Mouse (Mus musculus): Measurements from ENCODE around the gene Tmem158. TPM values are rescaled to one million over a fixed set of nuclear protein-coding genes. Genes with fewer than 3 reads are reported as not detected.

The Tmem158 gene
- polyA plus RNA-seq, 1 experiment from 2014 or later, result 4.9 TPM

- no peaks in the 10 kb centered on the region for H3K36me3 ChIP-seq
- DNase-seq (ENCODE audit: low spot score), result no peak
- H3K9me3 ChIP-seq (replicated peaks), result no peaks in the 10 kb centered on the region
- WGBS, result 93% methylated on average over 5 of the region's 5 CpGs
- no peak overlapping the region for H3K4me3 ChIP-seq
- H3K27me3 ChIP-seq (ENCODE audit: low read depth, poor library complexity, severe bottlenecking), result no peaks in the 10 kb centered on the region
- peaks cover 14% of the 10 kb centered on the region for H3K4me1 ChIP-seq
- H3K27ac ChIP-seq, result no peak overlapping the region
Observed at GRCm38 (mm10) chr9:123240271-123240670, 20.3 kb downstream of the Tmem158 start.

GRCm38 (mm10) chr9:123239651-123240050 is 20.9 kb downstream of the Tmem158 start:
- Histone ChIP-seq H3K9me3 (replicated peaks) (no peaks in the 10 kb centered on the region), H3K27ac (no peak overlapping the region), H3K27me3 (ENCODE audit: low read depth, poor library complexity, severe bottlenecking) (no peaks in the 10 kb centered on the region), H3K4me3 (no peak overlapping the region), H3K36me3 (no peaks in the 10 kb centered on the region), H3K4me1 (peaks cover 14% of the 10 kb centered on the region)
- WGBS, result 87% methylated on average over 2 of the region's 2 CpGs
- DNase-seq (ENCODE audit: low spot score), result no peak

DNA sequence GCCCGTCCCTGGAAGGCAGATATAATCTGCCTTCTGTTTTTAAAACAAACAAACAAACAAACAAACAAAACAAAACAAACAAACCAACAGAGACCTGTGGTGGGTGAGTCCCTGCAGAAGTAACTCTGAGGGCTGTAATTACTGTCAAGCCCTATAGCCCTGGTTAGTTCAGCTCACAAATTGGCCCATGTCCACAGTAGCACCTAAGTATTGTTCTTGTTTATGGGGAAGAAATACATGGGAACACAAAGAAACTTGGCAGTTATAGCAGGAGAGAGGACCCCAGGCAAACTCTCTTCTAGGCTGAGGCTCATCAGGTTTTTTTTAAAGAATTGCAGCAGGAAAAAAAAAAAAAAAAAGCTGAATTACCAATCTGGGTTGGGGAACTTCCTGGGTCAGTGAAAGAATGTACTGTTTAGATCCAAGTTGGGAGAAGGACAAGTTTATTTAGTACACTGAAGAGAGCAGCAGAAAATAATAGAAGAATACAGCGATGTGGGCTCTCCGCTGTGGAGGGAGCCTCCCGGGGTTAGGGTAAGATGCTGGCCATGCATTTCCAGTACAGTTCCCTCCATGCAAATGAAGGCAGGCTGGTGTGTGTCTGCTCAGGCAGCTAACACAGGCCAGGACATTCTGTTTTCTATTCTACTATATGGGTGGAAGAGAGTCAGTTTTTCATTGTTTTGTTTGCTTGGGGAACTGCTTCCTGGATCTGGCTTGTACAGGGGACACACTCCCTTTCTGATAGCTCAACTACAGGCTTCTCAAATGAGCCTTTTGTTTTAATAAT is 22.1 kb downstream of the Tmem158 start:
- DNase-seq (ENCODE audit: low spot score), result no peak
- Histone ChIP-seq H3K36me3 (no peaks in the 10 kb centered on the region), H3K27ac (no peak overlapping the region), H3K4me3 (no peak overlapping the region), H3K4me1 (peaks cover 14% of the 10 kb centered on the region), H3K27me3 (ENCODE audit: low read depth, poor library complexity, severe bottlenecking) (no peaks in the 10 kb centered on the region), H3K9me3 (replicated peaks) (no peaks in the 10 kb centered on the region)
- 63% methylated on average over 4 of the region's 4 CpGs for WGBS

DNA sequence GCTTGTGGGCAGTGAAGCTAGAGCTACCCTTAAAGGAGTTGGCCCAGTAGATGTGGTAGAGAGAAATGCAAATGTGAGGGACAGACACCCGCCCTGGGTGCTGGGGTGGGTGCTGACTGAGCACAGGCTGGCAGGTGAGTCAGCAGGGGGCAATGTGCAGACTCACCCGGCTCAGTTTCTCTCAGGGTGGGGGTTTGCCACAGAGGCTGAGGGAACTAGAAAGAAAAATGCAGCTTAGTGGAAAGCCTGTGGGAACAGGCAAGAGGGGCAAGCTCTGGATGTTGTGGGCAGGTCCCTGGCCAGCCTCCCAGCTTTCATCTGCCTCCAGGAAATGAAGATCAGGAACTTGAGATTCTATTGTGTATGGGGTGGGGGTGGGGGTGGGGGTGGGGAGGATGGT is 22.8 kb downstream of the Tmem158 start:
- Histone ChIP-seq H3K27me3 (ENCODE audit: low read depth, poor library complexity, severe bottlenecking) (no peaks in the 10 kb centered on the region), H3K4me3 (no peak overlapping the region), H3K4me1 (peaks cover 14% of the 10 kb centered on the region), H3K27ac (peak overlapping the region; percentile 36; the same call in 1 of the 2 replicates), H3K9me3 (replicated peaks) (no peaks in the 10 kb centered on the region), H3K36me3 (no peaks in the 10 kb centered on the region)
- WGBS, result 33% methylated on average over 2 of the region's 2 CpGs
- DNase-seq (ENCODE audit: low spot score), result no peak

- Histone ChIP-seq H3K4me3 (no peak overlapping the region), H3K9me3 (replicated peaks) (no peaks in the 10 kb centered on the region), H3K36me3 (no peaks in the 10 kb centered on the region), H3K27ac (no peak overlapping the region), H3K27me3 (ENCODE audit: low read depth, poor library complexity, severe bottlenecking) (no peaks in the 10 kb centered on the region), H3K4me1 (peaks cover 14% of the 10 kb centered on the region)
- WGBS, result 50% methylated on average over 3 of the region's 3 CpGs
- DNase-seq (ENCODE audit: low spot score), result no peak
Observed at GRCm38 (mm10) chr9:123235621-123236020, 24.9 kb downstream of the Tmem158 start.

DNA sequence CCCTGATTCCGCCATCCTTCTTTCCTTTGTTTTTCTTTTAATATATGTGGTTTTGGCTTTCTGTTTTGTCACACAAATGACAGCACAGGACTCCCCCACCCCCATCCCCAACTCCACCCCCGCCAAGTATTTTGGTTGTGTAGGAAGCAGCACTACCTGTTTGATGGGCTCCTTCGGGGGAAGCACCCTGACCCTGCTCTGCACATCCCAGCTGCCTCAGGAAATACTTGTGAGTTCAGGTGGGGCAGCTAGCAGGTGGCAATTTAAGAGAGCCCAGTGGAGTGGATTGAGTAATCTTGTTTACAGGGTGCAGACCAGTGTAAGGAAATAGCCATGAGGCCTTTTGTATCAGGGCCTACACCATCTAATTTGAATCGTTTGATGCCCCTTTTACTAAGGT is 30.7 kb downstream of the Tmem158 start:
- Histone ChIP-seq H3K27me3 (ENCODE audit: low read depth, poor library complexity, severe bottlenecking) (no peaks in the 10 kb centered on the region), H3K4me3 (no peak overlapping the region), H3K4me1 (peaks cover 10% of the 10 kb centered on the region), H3K27ac (no peak overlapping the region), H3K36me3 (no peaks in the 10 kb centered on the region), H3K9me3 (replicated peaks) (no peaks in the 10 kb centered on the region)
- WGBS, result 76% methylated on average over 4 of the region's 4 CpGs
- DNase-seq (ENCODE audit: low spot score), result no peak

- Histone ChIP-seq H3K27me3 (ENCODE audit: low read depth, poor library complexity, severe bottlenecking) (no peaks in the 10 kb centered on the region), H3K4me1 (peaks cover 10% of the 10 kb centered on the region), H3K4me3 (no peak overlapping the region), H3K36me3 (no peaks in the 10 kb centered on the region), H3K9me3 (replicated peaks) (no peaks in the 10 kb centered on the region), H3K27ac (no peak overlapping the region)
- no peak for DNase-seq (ENCODE audit: low spot score)
Observed at GRCm38 (mm10) chr9:123228671-123229070, 31.9 kb downstream of the Tmem158 start.

DNA sequence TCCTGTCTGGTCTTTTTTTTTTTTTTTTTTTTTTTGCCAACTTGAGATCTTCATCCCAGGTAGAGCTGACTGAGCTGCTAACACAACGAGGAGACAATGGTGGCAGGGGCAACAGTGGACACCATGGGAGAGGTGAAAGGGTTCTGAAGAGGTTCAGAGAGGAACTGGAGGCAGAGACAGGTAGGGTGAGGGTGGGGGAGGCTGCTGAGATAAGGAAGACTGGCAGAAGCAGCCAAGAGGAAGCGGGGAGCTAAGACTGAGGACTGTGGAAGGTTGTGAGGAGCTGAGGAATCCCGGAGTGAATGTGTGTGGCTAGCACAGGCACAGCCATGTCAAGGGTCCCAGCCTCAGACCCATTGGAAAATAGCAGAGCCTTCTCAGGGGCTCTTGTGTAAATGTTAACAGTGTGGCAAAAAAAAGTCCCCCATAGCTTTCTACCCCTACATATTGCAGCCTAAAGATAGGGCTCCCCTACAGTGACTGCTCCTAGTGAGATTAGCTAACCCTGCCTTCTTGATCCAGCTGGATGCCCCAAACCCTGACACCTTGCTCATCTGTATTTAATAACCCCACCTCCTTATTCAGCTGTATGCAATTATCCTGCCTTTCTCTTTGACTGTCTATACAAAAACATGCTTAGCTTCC is 33.3 kb downstream of the Tmem158 start:
- Histone ChIP-seq H3K9me3 (replicated peaks) (no peaks in the 10 kb centered on the region), H3K4me1 (peaks cover 10% of the 10 kb centered on the region), H3K4me3 (no peak overlapping the region), H3K36me3 (no peaks in the 10 kb centered on the region), H3K27ac (no peak overlapping the region), H3K27me3 (ENCODE audit: low read depth, poor library complexity, severe bottlenecking) (no peaks in the 10 kb centered on the region)
- DNase-seq (ENCODE audit: low spot score), result no peak
- 84% methylated on average over 3 of the region's 3 CpGs for WGBS

- no peak overlapping the region for H3K27ac ChIP-seq
- no peak overlapping the region for H3K4me3 ChIP-seq
- 78% methylated on average over 2 of the region's 2 CpGs for WGBS
Observed at GRCm38 (mm10) chr9:123224863-123225431, 35.6 kb downstream of the Tmem158 start.

GRCm38 (mm10) chr9:123219826-123220225 is 40.7 kb downstream of the Tmem158 start:
- DNase-seq (ENCODE audit: low spot score), result no peak
- Histone ChIP-seq H3K9me3 (replicated peaks) (no peaks in the 10 kb centered on the region), H3K4me1 (peaks cover 10% of the 10 kb centered on the region), H3K4me3 (no peak overlapping the region), H3K27ac (no peak overlapping the region), H3K27me3 (ENCODE audit: low read depth, poor library complexity, severe bottlenecking) (peaks cover 26% of the 10 kb centered on the region), H3K36me3 (no peaks in the 10 kb centered on the region)
- 71% methylated on average over 5 of the region's 5 CpGs for WGBS

More at GRCm38 (mm10) chr9:123224863-123225431, 35.6 kb downstream of the Tmem158 start:
- no peak for DNase-seq (ENCODE audit: low spot score)
- peaks cover 10% of the 10 kb centered on the region for H3K4me1 ChIP-seq
- no peaks in the 10 kb centered on the region for H3K27me3 ChIP-seq (ENCODE audit: low read depth, poor library complexity, severe bottlenecking)
- H3K36me3 ChIP-seq, result no peaks in the 10 kb centered on the region
- no peaks in the 10 kb centered on the region for H3K9me3 ChIP-seq (replicated peaks)

- Histone ChIP-seq H3K4me3 (peak within 1 kb of the TSS; percentile 48), H3K9me3 (replicated peaks) (no peaks in the 10 kb centered on the region), H3K27ac (peak within 1 kb of the TSS; percentile 65), H3K27me3 (ENCODE audit: low read depth, poor library complexity, severe bottlenecking) (peaks cover 44% of the 10 kb centered on the region), H3K4me1 (peaks cover 10% of the 10 kb centered on the region), H3K36me3 (no peaks in the 10 kb centered on the region)
- WGBS, result 7% methylated on average over 45 of the region's 45 CpGs
- DNase-seq (ENCODE audit: low spot score), result peak; percentile 45
Observed at GRCm38 (mm10) chr9:123215621-123216440, 44.7 kb downstream of the Tmem158 start, which contains the start of gene Cdcp1. TSS of gene Cdcp1 (minus strand) at chr9:123216038.

- DNase-seq (ENCODE audit: low spot score), result no peak
- Histone ChIP-seq H3K4me1 (peaks cover 10% of the 10 kb centered on the region), H3K9me3 (replicated peaks) (no peaks in the 10 kb centered on the region), H3K4me3 (no peak overlapping the region), H3K36me3 (no peaks in the 10 kb centered on the region), H3K27me3 (ENCODE audit: low read depth, poor library complexity, severe bottlenecking) (peaks cover 44% of the 10 kb centered on the region), H3K27ac (no peak overlapping the region)
- WGBS, result 70% methylated on average over 9 of the region's 9 CpGs
Observed at GRCm38 (mm10) chr9:123213371-123213770, 47.2 kb downstream of the Tmem158 start.
